Mouse (Mus musculus): ENCODE measurements around the gene Rgs3. TPM values are rescaled to one million over a fixed set of nuclear protein-coding genes. Genes with fewer than 3 reads are reported as not detected.

The Rgs3 gene
- polyA plus RNA-seq, 1 experiment from 2014 or later = 49.0 TPM

DNA sequence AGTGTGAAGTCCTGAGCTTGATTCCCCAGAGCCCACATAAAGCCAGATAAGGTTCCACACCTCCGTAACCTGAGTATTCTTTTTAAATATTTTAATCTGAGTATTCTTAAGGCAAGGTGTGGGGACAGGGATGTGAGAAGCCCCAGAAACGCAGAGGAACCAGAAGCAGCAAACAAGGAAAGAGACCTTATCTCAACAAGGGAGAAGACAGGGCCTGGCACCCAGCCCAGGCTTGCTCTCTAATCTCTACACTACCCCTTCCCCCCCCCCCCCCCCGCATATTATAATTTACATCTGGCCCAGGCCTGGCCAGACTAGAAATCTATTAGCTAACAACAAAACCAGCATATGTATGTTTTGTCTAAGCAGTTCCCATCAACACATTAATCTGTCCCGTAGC lies 131.3 kb downstream of the Rgs3 start:
- no peak overlapping the region for H3K9ac ChIP-seq
- H3K4me2 ChIP-seq = no peak overlapping the region
- no peak overlapping the region for H3K4me3 ChIP-seq
- H3K9me3 ChIP-seq (replicated peaks) = no peaks in the 10 kb centered on the region
- H3K4me1 ChIP-seq = peaks cover 22% of the 10 kb centered on the region
- ATAC-seq = no peak
- WGBS = 84% methylated on average over 3 of the region's 4 CpGs
- H3K36me3 ChIP-seq (ENCODE audit: poor library complexity, severe bottlenecking) = peaks cover 43% of the 10 kb centered on the region
- no peak overlapping the region for H3K27ac ChIP-seq
- no peaks in the 10 kb centered on the region for H3K27me3 ChIP-seq

GRCm38 (mm10) chr4:62691625-62692024 lies 132.0 kb downstream of the Rgs3 start:
- Histone ChIP-seq H3K36me3 (ENCODE audit: poor library complexity, severe bottlenecking) (peaks cover 43% of the 10 kb centered on the region), H3K9me3 (replicated peaks) (no peaks in the 10 kb centered on the region), H3K4me3 (no peak overlapping the region), H3K4me1 (peaks cover 25% of the 10 kb centered on the region), H3K27ac (no peak overlapping the region), H3K27me3 (no peaks in the 10 kb centered on the region), H3K4me2 (no peak overlapping the region), H3K9ac (no peak overlapping the region)
- no peak for ATAC-seq
- WGBS = 46% methylated on average over 1 of the region's 1 CpGs

- 45% methylated on average over 10 of the region's 10 CpGs for WGBS
- Histone ChIP-seq H3K9ac (no peak overlapping the region), H3K36me3 (ENCODE audit: poor library complexity, severe bottlenecking) (peaks cover 51% of the 10 kb centered on the region), H3K27me3 (no peaks in the 10 kb centered on the region), H3K27ac (0 out of 2 replicates have a peak overlapping the region, but pooled peaks have one; percentile 25), H3K9me3 (replicated peaks) (no peaks in the 10 kb centered on the region), H3K4me2 (no peak overlapping the region), H3K4me1 (peaks cover 45% of the 10 kb centered on the region), H3K4me3 (no peak overlapping the region)
- no peak for ATAC-seq
Observed at GRCm38 (mm10) chr4:62693839-62694238, 134.2 kb downstream of the Rgs3 start.

GRCm38 (mm10) chr4:62694703-62695439 lies 135.2 kb downstream of the Rgs3 start:
- Histone ChIP-seq H3K9me3 (replicated peaks) (no peaks in the 10 kb centered on the region), H3K4me3 (no peak overlapping the region), H3K9ac (no peak overlapping the region), H3K36me3 (ENCODE audit: poor library complexity, severe bottlenecking) (peaks cover 54% of the 10 kb centered on the region), H3K27ac (no peak overlapping the region; the same call in 1 of the 2 replicates), H3K4me2 (no peak overlapping the region), H3K4me1 (peaks cover 55% of the 10 kb centered on the region), H3K27me3 (no peaks in the 10 kb centered on the region)
- 74% methylated on average over 11 of the region's 11 CpGs for WGBS
- ATAC-seq = no peak

DNA sequence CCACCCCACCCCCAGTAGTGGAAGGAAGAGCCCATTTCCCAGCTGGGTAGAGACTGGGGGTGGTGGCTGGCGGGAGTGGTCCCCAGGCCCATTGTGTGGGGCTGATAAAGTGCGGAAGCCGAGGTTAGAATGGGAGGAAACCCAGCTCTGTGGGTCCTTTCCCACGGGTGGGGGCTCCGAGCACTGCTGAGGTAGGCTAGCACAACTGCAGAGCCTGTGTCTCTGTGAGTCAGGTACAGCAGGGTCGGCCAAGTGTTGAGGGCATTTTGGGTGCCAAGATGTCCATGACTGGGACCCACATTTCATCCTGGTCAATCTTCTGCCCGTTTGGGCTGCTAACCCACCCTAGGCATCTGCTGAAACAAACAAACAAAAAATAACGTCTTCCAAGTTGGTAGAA lies 135.9 kb downstream of the Rgs3 start:
- H3K27ac ChIP-seq = no peak overlapping the region
- 72% methylated on average over 8 of the region's 8 CpGs for WGBS
- peaks cover 58% of the 10 kb centered on the region for H3K36me3 ChIP-seq (ENCODE audit: poor library complexity, severe bottlenecking)
- H3K4me1 ChIP-seq = peaks cover 62% of the 10 kb centered on the region
- H3K9ac ChIP-seq = no peak overlapping the region
- H3K27me3 ChIP-seq = no peaks in the 10 kb centered on the region
- no peak overlapping the region for H3K4me2 ChIP-seq
- ATAC-seq = peak; percentile 22; the same call in 1 of the 2 replicates
- H3K4me3 ChIP-seq = no peak overlapping the region
- H3K9me3 ChIP-seq (replicated peaks) = no peaks in the 10 kb centered on the region

DNA sequence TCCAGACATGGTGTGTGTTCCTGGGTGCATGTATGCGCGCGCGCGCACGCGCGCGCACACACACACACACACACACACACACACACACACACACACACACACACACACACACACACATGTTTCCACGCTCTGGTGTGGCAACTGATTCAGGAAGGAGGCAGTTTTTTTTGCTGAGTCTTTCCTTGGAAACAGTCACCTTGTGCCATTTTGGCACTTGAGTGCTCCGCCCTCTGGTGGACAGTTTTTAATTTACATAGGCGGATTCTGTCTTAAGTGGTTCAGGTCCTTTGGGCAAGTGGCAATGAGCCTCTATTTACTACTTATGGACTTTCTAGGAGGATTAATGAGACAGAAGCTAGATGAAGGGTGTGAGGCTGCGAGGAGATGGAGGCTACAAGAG lies 136.3 kb downstream of the Rgs3 start:
- peaks cover 58% of the 10 kb centered on the region for H3K36me3 ChIP-seq (ENCODE audit: poor library complexity, severe bottlenecking)
- no peak overlapping the region for H3K27ac ChIP-seq
- no peak overlapping the region for H3K4me2 ChIP-seq
- peak; percentile 1; the same call in 1 of the 2 replicates for ATAC-seq
- no peak overlapping the region for H3K4me3 ChIP-seq
- no peaks in the 10 kb centered on the region for H3K27me3 ChIP-seq
- 77% methylated on average over 13 of the region's 13 CpGs for WGBS
- no peaks in the 10 kb centered on the region for H3K9me3 ChIP-seq (replicated peaks)
- peaks cover 63% of the 10 kb centered on the region for H3K4me1 ChIP-seq
- H3K9ac ChIP-seq = no peak overlapping the region

GRCm38 (mm10) chr4:62696699-62697404 lies 137.2 kb downstream of the Rgs3 start:
- no peak overlapping the region for H3K4me3 ChIP-seq
- H3K36me3 ChIP-seq (ENCODE audit: poor library complexity, severe bottlenecking) = peaks cover 58% of the 10 kb centered on the region
- H3K4me2 ChIP-seq = no peak overlapping the region
- no peaks in the 10 kb centered on the region for H3K9me3 ChIP-seq (replicated peaks)
- H3K27me3 ChIP-seq = no peaks in the 10 kb centered on the region
- H3K4me1 ChIP-seq = peaks cover 60% of the 10 kb centered on the region
- ATAC-seq = no peak
- H3K27ac ChIP-seq = no peak overlapping the region
- 0 out of 2 replicates have a peak overlapping the region, but pooled peaks have one; percentile 21 for H3K9ac ChIP-seq
- 67% methylated on average over 7 of the region's 7 CpGs for WGBS

DNA sequence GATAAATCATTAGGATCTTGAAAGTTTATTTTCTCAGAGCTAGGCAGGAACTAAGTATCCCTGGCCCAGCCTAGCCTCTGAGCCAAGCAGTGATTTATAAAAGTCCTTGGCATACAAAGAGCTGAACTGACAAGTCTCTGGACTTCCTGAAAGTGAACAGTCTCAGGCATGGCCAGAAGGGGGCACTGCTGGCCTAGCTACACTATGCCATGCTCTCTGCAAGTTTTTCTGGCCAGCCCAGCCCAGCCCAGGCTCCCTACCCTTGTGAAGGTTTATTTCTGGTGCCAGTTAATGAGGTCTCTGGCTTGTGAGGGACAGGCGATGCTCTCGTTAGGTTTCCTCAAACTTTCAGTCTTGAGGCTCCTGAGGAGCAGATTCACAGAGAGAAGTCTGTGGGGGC lies 137.8 kb downstream of the Rgs3 start:
- H3K27me3 ChIP-seq = no peaks in the 10 kb centered on the region
- H3K9ac ChIP-seq = no peak overlapping the region
- no peak overlapping the region for H3K4me3 ChIP-seq
- peak; percentile 48; the same call in 1 of the 2 replicates for ATAC-seq
- no peaks in the 10 kb centered on the region for H3K9me3 ChIP-seq (replicated peaks)
- peaks cover 53% of the 10 kb centered on the region for H3K36me3 ChIP-seq (ENCODE audit: poor library complexity, severe bottlenecking)
- 22% methylated on average over 2 of the region's 2 CpGs for WGBS
- H3K27ac ChIP-seq = no peak overlapping the region; the same call in 1 of the 2 replicates
- peaks cover 60% of the 10 kb centered on the region for H3K4me1 ChIP-seq
- H3K4me2 ChIP-seq = no peak overlapping the region

GRCm38 (mm10) chr4:62698521-62698920 lies 138.9 kb downstream of the Rgs3 start:
- H3K4me1 ChIP-seq = peaks cover 60% of the 10 kb centered on the region
- H3K9ac ChIP-seq = no peak overlapping the region
- no peaks in the 10 kb centered on the region for H3K9me3 ChIP-seq (replicated peaks)
- H3K36me3 ChIP-seq (ENCODE audit: poor library complexity, severe bottlenecking) = peaks cover 51% of the 10 kb centered on the region
- H3K27ac ChIP-seq = peak overlapping the region; percentile 36; the same call in 1 of the 2 replicates
- H3K27me3 ChIP-seq = no peaks in the 10 kb centered on the region
- WGBS = 60% methylated on average over 3 of the region's 3 CpGs
- no peak for ATAC-seq
- H3K4me2 ChIP-seq = no peak overlapping the region
- no peak overlapping the region for H3K4me3 ChIP-seq

- Histone ChIP-seq H3K27ac (peak overlapping the region; percentile 51; the same call in 1 of the 2 replicates), H3K9ac (peak overlapping the region; percentile 12; the same call in 1 of the 2 replicates), H3K4me1 (peaks cover 60% of the 10 kb centered on the region), H3K9me3 (replicated peaks) (no peaks in the 10 kb centered on the region), H3K4me2 (peak overlapping the region; percentile 45), H3K36me3 (ENCODE audit: poor library complexity, severe bottlenecking) (peaks cover 51% of the 10 kb centered on the region), H3K4me3 (peak overlapping the region; percentile 12; the same call in 1 of the 2 replicates), H3K27me3 (no peaks in the 10 kb centered on the region)
- ATAC-seq = peak; percentile 83
- WGBS = 2% methylated on average over 10 of the region's 10 CpGs
Observed at GRCm38 (mm10) chr4:62699191-62699812, 139.7 kb downstream of the Rgs3 start.

GRCm38 (mm10) chr4:62700426-62700825 lies 140.8 kb downstream of the Rgs3 start:
- H3K9ac ChIP-seq = no peak overlapping the region
- no peak overlapping the region for H3K27ac ChIP-seq
- peaks cover 56% of the 10 kb centered on the region for H3K36me3 ChIP-seq (ENCODE audit: poor library complexity, severe bottlenecking)
- no peaks in the 10 kb centered on the region for H3K27me3 ChIP-seq
- no peaks in the 10 kb centered on the region for H3K9me3 ChIP-seq (replicated peaks)
- ATAC-seq = no peak
- peak overlapping the region; percentile 45; the same call in 1 of the 2 replicates for H3K4me2 ChIP-seq
- WGBS = 86% methylated on average over 5 of the region's 5 CpGs
- H3K4me1 ChIP-seq = peaks cover 49% of the 10 kb centered on the region
- no peak overlapping the region for H3K4me3 ChIP-seq

DNA sequence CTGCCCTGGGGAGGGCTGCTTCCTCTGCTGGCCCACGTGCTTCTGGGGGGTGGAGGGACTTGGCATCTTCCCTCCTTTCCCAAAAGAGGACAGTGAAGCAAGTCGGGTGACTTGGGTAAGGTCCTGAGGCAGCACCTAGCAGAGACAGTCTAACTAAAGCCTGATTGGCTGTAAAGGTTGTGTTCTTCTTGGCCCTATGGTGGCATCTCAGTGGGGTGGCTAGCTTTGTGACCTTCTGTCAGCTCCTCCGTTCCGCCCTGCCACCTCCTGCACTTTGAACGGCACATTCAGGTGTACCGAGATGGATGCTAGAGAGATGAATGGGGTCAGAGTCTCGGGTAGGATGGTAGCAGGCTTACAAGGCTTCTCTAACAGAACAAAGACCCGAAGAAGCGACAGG lies 143.5 kb downstream of the Rgs3 start:
- peaks cover 53% of the 10 kb centered on the region for H3K36me3 ChIP-seq (ENCODE audit: poor library complexity, severe bottlenecking)
- no peak overlapping the region for H3K4me3 ChIP-seq
- no peak overlapping the region for H3K27ac ChIP-seq
- no peaks in the 10 kb centered on the region for H3K27me3 ChIP-seq
- no peak for ATAC-seq
- peaks cover 25% of the 10 kb centered on the region for H3K4me1 ChIP-seq
- no peak overlapping the region for H3K4me2 ChIP-seq
- H3K9ac ChIP-seq = no peak overlapping the region
- H3K9me3 ChIP-seq (replicated peaks) = no peaks in the 10 kb centered on the region
- WGBS = 87% methylated on average over 9 of the region's 9 CpGs

Measured in forebrain, embryonic 13.5 days (tissue).